Mouse (Mus musculus) erythroblast, adult 5-6 weeks (primary cell): Measurements from ENCODE around the gene BC005624. TPM values are rescaled to one million over a fixed set of nuclear protein-coding genes. Genes with fewer than 3 reads are reported as not detected.
"Not testable (repeated sequence)": the region's sequence is repeated elsewhere in the genome, so short reads cannot be mapped to it uniquely, and the experiment has no call there.

Experiments used
- ATAC-seq: replicated peaks from 2 replicates; pipeline ENCODE4 v1.8.0; 2016; ENCODE audit warnings: moderate number of reproducible peaks, mild to moderate bottlenecking, moderate TSS enrichment, inconsistent platforms; ENCODE audit not compliant: poor library complexity, low FRiP score, severe bottlenecking
- total RNA-seq, 2 experiments: library from RNA; stranded (forward) in 1 of 2; stranded (reverse) in 1 of 2; fragments of 150-400 nt in 1 of 2; fragments of 200-764, 138-1000 nt in 1 of 2; gene quantifications; 2 replicates each; pipeline versions ENCODE4 v1.2.3 to v1.2.4; 2015 to 2017; ENCODE audit warnings: low replicate concordance in 2 of 2

Gene BC005624
- total RNA-seq, 2 experiments from 2014 or later = 13.6 to 14.8 TPM

DNA sequence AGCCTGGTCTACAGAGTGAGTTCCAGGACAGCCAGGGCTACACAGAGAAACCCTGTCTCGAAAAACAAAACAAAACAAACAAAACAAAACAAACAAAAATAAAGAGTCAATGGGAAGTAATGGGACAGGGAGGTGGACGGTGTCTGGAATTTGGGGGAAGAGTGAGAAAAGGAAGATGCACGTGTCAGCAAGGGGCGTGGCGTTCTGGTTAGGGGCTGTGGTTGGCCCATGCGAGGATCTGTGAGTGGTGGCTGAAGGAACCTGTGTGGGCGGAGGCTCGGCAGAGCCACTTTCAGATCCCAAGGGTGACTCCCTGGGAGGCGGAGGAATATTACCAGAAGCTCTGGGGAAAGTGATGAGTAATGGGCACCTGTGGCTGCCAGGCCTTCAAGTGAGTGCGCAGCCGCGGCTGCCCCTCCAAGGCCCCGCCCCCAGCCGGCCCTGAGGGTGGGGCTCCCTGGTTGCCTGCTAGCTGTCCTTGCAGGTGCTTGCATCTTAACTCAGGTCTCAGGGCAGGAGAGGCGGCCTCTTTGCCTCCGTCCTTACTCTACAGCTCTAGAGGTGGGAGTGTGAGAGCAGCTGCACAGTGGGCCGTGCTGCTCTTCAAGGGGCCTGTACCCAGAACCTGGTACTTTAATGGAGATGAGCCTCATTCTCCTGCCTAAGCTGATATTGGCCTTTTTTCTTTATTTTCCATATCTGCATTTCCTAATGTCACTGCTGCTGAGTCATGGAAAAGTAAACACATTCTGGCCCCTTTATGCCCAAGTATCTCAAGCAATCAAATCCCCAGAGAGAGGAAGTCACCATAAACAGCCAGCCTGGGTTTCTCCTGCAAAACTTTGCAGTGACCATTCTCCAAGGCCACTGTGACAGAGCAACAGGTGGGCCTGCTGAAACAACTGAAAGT, 3.4 kb upstream of the BC005624 start:
- ATAC-seq = no peak

DNA sequence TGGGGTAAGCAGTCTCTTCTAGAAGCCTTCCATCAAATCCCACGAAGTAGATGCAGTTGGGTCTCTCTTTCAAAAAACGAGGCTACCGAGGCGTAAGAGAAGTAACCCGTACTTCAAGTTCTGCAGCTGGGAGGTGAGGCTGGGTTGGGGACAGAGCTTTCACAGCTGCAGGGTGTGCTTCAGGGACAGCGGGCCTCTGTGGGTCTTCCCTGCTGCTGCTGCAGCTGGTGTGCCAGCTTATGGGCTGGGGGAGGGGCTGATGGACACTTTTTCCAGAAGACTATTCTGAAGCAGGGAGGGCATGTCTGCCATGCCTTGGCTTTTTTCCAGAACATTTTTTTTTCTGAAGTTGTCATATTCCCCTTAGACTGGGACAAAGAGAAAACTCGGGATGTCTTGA, 1.0 kb upstream of the BC005624 start:
- no peak for ATAC-seq

DNA sequence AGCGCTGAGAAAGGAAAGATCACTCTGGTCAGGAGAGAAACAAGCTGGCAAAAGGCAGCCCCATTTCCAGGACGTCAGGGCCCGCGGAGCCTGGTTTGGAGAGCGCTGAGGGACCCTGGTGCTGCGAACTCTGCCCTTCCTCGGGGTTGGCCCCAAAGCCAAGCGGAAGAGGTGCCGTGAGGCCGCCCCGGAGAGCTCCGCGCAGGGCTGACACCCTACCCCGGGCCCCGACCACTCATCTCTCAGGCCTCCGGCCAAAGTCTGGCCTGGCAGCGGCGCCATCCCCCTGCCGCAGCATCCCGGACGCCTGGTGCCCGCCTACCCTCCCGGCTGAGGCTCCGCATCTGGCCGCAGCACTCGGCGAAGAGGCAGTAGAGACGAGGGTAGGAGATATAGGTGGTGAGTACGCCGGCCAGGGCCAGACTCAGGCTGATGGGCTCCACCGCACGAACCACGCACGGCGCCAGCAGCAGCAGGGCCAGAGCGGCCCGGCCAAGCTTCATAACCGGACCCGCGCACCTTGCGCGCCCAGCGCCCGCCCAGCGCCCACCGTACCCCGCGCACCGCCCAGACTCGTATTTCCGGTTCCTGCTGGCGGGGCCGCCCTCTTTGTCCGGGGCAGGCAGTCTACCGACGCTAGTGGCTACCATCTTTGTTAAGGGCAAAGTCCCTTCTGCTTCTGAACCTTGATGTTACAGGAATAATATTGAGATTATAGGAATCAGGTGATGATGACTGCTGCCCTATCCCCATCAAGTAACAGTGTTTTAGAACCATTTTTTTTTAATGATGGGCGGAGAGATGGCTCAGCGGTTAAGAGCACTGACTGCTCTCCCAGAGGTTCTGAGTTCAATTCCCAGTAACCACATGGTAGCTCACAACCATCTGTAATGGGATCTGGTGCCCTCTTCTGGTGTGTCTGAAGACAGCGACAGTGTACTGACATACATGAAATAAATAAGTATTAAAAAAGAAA, 14.4 kb downstream of the BC005624 start, which contains the start of gene Tor1a:
Tor1a (minus strand) TSS at position 582 of the 976 bp plus-strand sequence.
- peak; percentile 89 for ATAC-seq

DNA sequence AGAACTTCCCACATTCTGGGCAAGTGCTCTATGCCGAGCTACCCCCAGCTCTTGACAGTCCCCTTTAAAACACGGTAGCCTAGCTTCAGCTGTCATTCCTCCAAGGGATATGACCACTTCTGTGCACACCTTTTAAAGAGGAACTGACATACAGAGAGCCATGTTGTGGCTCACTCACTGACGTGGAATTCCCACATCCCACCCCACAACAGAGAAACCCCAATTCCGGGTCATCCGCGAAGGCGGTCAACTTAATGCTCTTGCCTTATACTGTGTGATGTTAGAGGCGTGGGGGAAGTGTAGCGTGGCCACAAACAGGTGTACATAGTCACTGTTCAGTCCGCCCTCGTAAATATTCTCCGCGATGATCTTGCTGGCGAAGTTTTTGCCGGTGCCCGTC, 15.2 kb downstream of the BC005624 start:
- ATAC-seq = peak; percentile 28; the same call in 1 of the 2 replicates

DNA sequence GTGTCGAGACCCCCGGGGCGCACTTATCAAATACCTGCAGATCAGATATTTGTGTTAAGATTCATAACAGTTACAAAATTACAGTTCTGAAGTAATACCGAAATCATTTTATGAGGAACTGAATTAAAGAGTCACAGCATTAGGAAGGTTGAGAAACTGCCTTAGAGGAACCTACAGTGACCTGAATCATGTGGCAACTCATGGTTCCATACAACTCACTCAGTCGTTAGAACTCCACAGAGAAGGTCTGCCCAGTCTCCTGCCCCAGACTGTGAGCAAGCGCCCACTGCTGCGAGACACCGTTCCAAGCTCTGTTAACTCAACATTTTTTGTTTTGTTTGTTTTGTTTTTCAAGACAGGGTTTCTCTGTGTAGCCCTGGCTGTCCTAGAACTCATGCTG, 16.4 kb downstream of the BC005624 start:
- no peak for ATAC-seq

DNA sequence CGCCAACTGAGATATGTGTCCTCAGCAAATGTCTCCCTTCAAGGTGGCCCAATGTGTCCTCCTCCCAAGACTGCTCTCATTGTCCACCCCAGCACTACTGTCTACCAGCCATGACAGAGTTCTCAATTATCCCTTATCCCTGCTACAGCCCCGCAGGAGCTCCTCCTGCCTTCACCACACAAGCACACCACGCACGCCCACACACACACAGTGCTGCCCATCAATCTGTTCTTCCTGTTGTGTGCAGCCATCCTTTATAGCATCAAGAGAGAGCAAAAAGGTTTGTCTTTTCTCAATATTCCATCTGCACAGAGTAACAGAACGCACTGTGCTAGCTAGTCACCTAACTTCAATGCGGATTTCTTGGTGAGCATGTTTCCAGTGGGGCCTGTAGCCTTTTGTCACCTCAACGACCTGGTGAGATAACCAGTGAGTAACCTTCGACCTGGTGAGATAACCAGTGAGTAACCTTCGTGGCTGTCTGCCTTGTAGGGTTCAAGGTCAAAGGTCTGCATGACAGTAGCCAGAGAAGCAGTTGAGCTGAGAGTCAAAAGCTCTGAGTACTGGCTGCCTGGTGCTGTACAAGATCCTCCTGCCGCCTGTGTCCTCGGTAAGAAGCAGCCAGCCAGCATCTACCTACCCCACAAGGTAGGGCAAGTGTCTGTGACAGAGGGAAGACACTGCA, 19.3 kb downstream of the BC005624 start:
- ATAC-seq = no peak

DNA sequence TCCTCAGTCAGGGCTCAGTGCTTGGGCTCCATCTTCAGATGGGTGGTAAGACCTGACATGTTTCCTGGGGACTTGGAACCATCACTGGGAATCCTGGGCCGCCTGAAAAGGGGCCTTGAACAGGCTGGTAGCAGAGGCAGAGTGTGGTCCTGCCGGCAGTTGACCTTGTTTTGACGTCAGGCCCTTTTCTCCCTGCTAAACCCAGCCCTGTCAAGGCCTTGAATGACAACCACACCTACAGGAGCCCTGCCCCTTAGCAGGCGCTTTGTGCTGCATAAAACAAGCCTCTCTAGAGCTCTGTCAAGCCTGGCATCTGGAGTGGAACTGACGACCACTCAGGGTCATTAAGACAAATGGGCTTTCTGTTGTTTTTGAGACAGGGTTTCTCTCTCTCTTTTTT, 22.1 kb downstream of the BC005624 start:
- no peak for ATAC-seq

DNA sequence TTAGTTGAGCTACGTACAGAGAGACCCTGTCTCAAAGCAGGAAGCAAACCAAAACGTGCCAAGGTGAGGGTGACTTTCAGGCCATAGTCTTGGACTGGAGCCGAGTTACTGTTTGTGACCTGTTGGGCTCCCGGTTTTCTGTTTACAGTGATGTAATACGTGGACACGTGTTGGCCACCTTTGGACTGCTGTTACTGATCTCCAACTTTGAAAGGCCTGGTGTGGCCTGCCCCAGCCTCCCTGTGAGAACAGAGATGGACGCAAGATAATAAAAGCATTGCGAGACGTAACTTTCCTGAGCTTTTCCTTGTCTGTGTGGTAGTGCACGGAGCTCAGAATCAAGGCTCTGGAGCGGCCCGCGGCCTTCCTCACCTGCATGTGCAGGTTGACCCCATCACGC, 23.3 kb downstream of the BC005624 start:
- ATAC-seq = no peak

DNA sequence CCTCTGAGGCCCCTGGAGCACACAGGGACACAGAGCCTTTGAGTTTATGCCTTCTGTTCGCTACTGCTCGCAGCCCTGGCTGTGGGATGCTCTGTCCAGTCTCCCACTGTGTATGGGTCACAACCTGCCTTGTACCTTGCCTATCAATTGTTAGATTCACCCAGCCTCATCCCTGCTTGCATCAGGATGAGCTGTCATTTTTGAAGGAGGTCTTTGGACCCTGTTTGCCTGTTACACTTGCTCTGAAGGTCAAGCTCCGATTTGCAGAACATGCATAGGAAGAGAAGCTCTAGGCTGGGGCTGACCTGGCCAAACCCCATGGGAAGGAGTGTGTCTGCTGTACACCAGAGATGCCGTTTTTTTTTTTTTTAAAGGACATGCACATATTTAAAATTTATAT, 24.5 kb downstream of the BC005624 start:
- no peak for ATAC-seq

DNA sequence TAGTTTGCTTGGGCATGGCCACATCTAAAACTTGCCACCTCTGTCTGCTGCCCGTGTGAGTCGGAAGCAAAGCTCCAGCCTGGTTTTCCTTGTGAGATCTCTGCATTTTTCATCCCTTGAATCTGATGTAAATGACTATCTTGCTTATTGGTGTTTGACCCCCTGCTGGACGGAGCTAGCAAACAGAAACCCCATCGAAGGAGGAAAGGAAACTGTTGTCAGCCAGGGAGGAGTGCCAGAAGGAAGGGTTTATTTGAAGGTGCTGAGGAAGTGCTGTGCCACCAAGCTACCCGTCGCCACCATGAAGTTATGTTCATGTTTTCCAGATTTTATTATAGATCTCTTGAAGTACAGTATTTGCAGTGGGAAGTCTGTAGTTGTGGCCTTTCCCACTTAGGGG, 27.2 kb downstream of the BC005624 start:
- ATAC-seq = no peak

DNA sequence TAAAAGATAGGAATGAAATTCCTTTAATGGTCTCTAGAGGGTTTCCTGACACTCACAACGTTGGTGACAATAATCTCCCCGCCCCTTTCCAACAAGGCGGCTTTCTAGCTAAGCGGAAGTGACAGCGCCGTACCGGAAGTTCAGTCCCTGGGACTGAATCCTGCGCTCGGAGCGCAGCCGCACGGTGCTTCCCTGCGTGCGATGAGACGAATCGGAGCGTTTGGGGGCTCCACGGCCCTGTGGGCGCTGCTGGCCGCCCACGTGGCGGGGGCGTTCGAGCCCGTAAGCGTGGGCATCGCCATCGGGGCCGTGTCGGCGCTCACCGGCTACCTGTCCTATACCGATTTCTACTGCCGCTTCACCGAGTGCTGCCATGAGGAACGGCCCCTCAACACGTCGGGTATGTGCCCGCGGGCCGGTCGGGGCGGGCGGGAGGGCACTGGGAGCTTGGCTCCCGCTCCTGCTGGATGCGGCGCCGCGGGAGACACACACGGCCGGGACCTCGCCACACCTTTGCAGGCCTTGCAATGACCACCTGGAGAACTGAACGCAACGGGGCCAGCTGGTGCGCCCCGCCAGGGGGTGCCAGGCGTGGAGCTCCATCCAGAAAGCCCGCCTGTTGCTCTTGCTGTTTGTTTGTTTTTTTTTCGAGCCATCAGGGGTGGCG, 29.0 kb downstream of the BC005624 start, which contains the start of gene Tor1b:
Tor1b (plus strand) TSS at position 136 of the 667 bp plus-strand sequence.
- ATAC-seq = peak; percentile 95

DNA sequence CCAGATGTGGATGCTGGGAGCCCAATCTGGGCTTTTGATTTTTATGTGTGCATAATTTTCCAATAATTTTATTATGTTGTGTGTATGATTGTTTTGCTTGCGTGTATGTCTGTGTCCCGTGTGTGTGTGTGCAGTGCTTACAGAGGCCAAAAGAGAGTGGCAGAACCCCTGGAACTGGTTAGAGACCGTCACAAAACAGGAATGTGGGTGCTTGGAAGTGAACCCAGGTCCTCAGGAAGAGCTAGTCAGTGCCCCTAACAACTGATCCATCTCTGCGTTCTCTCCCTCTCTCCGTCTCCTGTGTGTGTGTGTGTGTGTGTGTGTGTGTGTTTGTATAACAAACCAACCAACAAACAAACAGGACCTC, 29.6 kb downstream of the BC005624 start:
- ATAC-seq = peak; percentile 9; the same call in 1 of the 2 replicates

DNA sequence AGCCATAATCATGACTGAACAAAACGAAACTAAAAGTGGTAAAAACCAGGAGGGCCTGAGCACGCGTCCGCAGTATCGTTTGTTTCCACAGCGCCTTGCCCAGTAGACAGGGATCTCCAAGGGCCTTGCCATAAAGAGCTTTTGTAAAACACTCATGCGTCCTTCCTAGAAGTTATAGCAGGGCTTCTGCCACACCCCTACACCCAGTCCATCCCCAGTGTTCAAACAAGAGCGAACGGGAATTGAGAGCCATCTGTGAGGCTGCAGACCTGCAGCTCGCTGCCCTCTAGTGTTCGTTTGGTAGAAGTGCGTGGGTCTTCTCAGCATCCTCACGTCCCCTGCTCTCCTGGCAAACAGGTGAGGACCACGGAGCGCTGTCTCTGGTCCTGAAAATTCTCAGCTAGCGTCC, 39.4 kb downstream of the BC005624 start:
- peak; percentile 99 for ATAC-seq

DNA sequence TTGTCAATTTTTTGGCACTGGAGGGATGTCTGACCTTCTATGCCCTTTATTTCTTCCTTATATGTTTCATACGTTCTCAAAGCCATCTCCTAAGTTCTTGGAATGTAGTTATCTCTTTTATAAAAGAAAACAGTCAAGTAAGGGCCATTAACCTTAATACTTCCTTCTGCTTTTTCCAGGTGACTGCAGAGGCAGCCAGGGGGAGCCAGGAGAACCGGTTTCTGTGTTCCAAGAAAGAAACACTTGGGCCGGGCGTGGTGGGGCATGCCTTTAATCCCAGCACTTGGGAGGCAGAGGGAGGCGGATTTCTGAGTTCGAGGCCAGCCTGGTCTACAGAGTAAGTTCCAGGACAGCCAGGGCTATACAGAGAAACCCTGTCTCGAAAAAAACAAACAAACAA, 39.9 kb downstream of the BC005624 start:
- not testable (repeated sequence) for ATAC-seq

DNA sequence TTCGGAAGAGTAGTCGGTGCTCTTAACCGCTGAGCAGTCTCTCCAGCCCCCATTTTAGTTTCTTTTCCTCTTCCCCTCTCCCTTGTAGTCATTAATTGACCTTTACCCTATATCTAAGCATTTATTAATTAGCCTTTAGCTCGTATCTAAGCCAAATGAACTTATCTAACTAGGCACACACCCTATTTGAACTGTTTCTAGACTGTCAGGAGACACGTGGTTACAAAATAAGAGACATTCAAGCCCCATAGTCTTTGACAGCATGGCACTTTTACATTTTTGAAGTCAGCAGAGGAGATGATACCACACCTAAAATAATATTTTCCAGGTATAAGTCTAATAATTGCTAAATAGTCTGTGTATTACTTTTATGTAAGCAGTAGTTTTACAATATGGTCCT, 40.4 kb downstream of the BC005624 start:
- no peak for ATAC-seq

DNA sequence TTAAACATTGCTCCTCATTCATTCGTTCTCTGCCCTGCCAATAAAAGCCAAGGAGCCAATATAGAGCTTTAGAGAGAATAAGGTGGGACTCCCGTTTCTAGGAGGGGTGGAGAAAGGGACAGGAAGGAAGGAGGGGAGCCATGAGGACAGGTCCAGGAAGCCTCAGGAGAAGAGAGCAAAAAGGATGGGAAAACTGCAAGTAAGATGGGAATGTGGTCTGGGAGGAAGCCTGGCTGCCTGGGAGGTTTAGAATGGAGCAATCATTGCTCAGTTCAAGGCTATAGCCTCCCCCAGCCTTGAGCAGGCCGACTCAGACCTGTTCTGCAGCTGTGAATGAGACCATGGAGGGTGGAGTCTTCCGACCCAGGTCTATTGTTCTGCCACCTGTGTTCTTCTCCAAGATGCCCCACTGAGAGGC, 43.4 kb downstream of the BC005624 start:
- no peak for ATAC-seq

DNA sequence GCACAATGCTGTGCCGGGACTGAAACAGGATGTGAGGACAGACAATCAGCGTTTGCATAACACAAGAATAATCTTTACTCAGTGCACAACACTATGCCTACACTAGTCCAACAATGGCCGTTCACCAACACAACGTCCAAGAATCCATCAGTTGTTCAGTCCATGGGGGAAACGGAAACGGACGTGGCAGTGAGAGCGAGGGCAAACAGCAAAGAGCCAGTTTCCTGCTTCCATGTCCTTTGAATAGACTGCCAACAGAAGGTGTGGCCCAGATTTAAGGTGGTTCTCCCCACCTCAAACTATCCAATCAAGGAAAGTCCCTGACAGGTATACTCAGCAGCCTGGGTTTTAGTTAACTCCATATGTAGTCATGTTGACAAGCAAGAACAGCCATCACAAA, 44.3 kb downstream of the BC005624 start:
- ATAC-seq = no peak

DNA sequence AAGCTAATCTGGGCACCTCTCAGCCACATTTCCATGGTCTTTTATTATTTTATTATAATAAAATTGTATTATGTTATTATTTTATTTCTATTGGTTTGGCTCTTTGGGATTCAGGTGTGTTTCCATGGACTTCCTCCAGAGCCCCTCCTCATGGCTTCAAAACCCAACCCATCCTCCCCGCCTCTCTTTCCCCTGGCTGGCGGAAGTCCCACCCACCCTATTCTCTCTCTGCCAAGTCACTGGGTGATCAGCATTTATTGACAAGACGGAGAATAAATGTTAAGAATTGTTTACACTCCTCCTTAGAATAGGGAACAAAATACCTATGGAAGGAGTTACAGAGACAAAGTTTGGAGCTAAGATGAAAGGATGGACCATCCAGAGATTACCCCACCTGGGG, 45.2 kb downstream of the BC005624 start:
- ATAC-seq = no peak

DNA sequence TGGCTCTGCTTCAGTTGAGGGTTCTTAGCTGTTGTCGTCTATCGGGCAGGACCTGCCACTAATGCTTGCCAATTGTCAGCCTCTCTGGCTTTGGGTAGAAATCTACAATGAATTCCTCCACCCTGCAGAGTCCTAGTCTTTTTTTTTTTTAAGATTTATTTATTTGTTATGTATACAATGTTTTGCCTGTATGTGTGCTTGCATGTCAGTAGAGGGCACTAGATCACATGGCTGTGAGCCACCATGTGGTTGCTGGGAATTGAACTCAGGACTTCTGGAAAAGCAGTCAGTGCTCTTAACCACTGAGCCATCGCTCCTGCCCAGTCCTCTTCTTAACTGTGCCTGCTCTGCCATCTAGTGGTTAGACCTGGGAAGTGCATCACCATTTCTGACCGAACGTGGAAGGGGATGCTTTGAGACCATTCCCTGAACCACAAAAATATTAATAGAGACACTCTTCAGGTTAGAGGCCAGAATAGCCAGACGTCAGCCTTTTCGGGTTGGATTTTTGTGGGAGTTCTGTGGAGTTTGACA, 48.0 kb downstream of the BC005624 start:
- ATAC-seq = peak; percentile 72; the same call in 1 of the 2 replicates
